Mouse (Mus musculus) cerebellum, adult 2 months (tissue): ENCODE measurements around the gene Macc1. TPM values are rescaled to one million over a fixed set of nuclear protein-coding genes. Genes with fewer than 3 reads are reported as not detected.

Source experiments
- DNase-seq, 2 experiments: peaks; one replicate each; pipeline ENCODE4 v3.0.0; 2021
- H3K27ac ChIP-seq: fragments of 200-500 bp; 2 replicates; pipeline ENCODE4 v1.5.1; 2012; ENCODE audit warnings: low read length, control low read depth, inconsistent platforms; ENCODE audit not compliant: insufficient read depth
- H3K27me3 ChIP-seq: fragments of 200-500 bp; 2 replicates; pipeline ENCODE4 v1.6.1; 2012; ENCODE audit warnings: inconsistent platforms, mild to moderate bottlenecking, low read length, moderate library complexity; ENCODE audit not compliant: control insufficient read depth, insufficient read depth
- H3K4me1 ChIP-seq: fragments of 200-500 bp; 2 replicates; pipeline ENCODE4 v1.6.1; 2011; ENCODE audit warnings: low read length; ENCODE audit not compliant: control insufficient read depth, insufficient read depth
- H3K4me3 ChIP-seq: fragments of 200-500 bp; replicated peaks from 2 replicates; pipeline ENCODE3; 2011; ENCODE audit warnings: mild to moderate bottlenecking, low read depth, low read length, control low read depth; ENCODE audit not compliant: insufficient read depth
- CTCF ChIP-seq: fragments of 200-500 bp; IDR thresholded peaks from 2 replicates; pipeline ENCODE4 v1.5.1; 2011; ENCODE audit warnings: low read depth, mild to moderate bottlenecking, control low read depth, low read length, moderate library complexity, borderline replicate concordance; ENCODE audit not compliant: insufficient read depth
- POLR2A ChIP-seq: fragments of 200-500 bp; IDR thresholded peaks from 2 replicates; pipeline ENCODE4 v1.6.1; 2011; ENCODE audit warnings: low read length, control low read depth, borderline replicate concordance; ENCODE audit not compliant: insufficient read depth
- WGBS: fragments of 180-500 bp; shearing (Covaris S2); methylation state at CpG from one replicate; pipeline ENCODE4 v1.1.7; 2018; 5-methylcytosine and 5-hydroxymethylcytosine counted together
- polyA plus RNA-seq: library from polyadenylated mRNA; depleted of rRNA; stranded (reverse); fragments of >200 nt; gene quantifications from 2 replicates; pipeline ENCODE4 v1.2.3, GENCODE M21; 2012

The Macc1 gene
- polyA plus RNA-seq, 1 experiment = not detected

- no peaks in the 10 kb centered on the region for H3K27me3 ChIP-seq
- DNase-seq = no peak
- TF ChIP-seq POLR2A = no peak
- TF ChIP-seq CTCF = no peak
- H3K4me1 ChIP-seq = no peaks in the 10 kb centered on the region
- no peak overlapping the region for H3K27ac ChIP-seq
- H3K4me3 ChIP-seq = no peak overlapping the region
- 60% methylated on average over 1 of the region's 1 CpGs for WGBS
These were observed 51.0 kb downstream of the Macc1 start for GRCm38 (mm10) chr12:119365041-119365440.

- Histone ChIP-seq H3K27me3 (no peaks in the 10 kb centered on the region), H3K27ac (no peak overlapping the region), H3K4me1 (no peaks in the 10 kb centered on the region), H3K4me3 (no peak overlapping the region)
- DNase-seq = no peak
- 80% methylated on average over 4 of the region's 4 CpGs for WGBS
- TF ChIP-seq CTCF (no peak), POLR2A (no peak)
These were observed 55.8 kb downstream of the Macc1 start for GRCm38 (mm10) chr12:119369832-119370231.

GRCm38 (mm10) chr12:119372359-119372758 is 58.3 kb downstream of the Macc1 start:
- WGBS = 82% methylated on average over 4 of the region's 4 CpGs
- Histone ChIP-seq H3K27ac (no peak overlapping the region), H3K4me3 (no peak overlapping the region)

GRCm38 (mm10) chr12:119376879-119377278 is 62.8 kb downstream of the Macc1 start:
- TF ChIP-seq CTCF = no peak
- no peak for TF ChIP-seq POLR2A
- Histone ChIP-seq H3K4me1 (no peaks in the 10 kb centered on the region), H3K4me3 (no peak overlapping the region), H3K27ac (no peak overlapping the region), H3K27me3 (no peaks in the 10 kb centered on the region)
- no peak for DNase-seq

More at GRCm38 (mm10) chr12:119372359-119372758, 58.3 kb downstream of the Macc1 start:
- DNase-seq = no peak
- Histone ChIP-seq H3K4me1 (no peaks in the 10 kb centered on the region), H3K27me3 (no peaks in the 10 kb centered on the region)
- TF ChIP-seq POLR2A (no peak), CTCF (no peak)

- no peak for DNase-seq
- H3K27me3 ChIP-seq = no peaks in the 10 kb centered on the region
- WGBS = 78% methylated on average over 1 of the region's 1 CpGs
- H3K27ac ChIP-seq = no peak overlapping the region
- TF ChIP-seq CTCF = no peak
- H3K4me3 ChIP-seq = no peak overlapping the region
- H3K4me1 ChIP-seq = no peaks in the 10 kb centered on the region
These were observed 67.8 kb downstream of the Macc1 start for GRCm38 (mm10) chr12:119381839-119382238.

- no peak overlapping the region for H3K27ac ChIP-seq
- DNase-seq = no peak
- H3K4me3 ChIP-seq = no peak overlapping the region
- H3K4me1 ChIP-seq = no peaks in the 10 kb centered on the region
- no peaks in the 10 kb centered on the region for H3K27me3 ChIP-seq
- TF ChIP-seq POLR2A = no peak
- TF ChIP-seq CTCF = no peak
These were observed 72.2 kb downstream of the Macc1 start for GRCm38 (mm10) chr12:119386243-119386642.

- TF ChIP-seq CTCF = no peak
- no peak for TF ChIP-seq POLR2A
- Histone ChIP-seq H3K4me3 (no peak overlapping the region), H3K27me3 (no peaks in the 10 kb centered on the region), H3K27ac (no peak overlapping the region), H3K4me1 (no peaks in the 10 kb centered on the region)
- DNase-seq = no peak
- 76% methylated on average over 2 of the region's 2 CpGs for WGBS
These were observed 72.6 kb downstream of the Macc1 start for GRCm38 (mm10) chr12:119386650-119387049.

- 94% methylated on average over 2 of the region's 2 CpGs for WGBS
- no peak overlapping the region for H3K4me3 ChIP-seq
- H3K27me3 ChIP-seq = no peaks in the 10 kb centered on the region
- H3K27ac ChIP-seq = no peak overlapping the region
- no peaks in the 10 kb centered on the region for H3K4me1 ChIP-seq
- no peak for DNase-seq
- TF ChIP-seq CTCF (no peak), POLR2A (no peak)
These were observed 73.9 kb downstream of the Macc1 start for GRCm38 (mm10) chr12:119387925-119388324.
